Mouse (Mus musculus): ENCODE measurements around the gene Tmem208. TPM values are rescaled to one million over a fixed set of nuclear protein-coding genes. Genes with fewer than 3 reads are reported as not detected.

The Tmem208 gene
- total and polyA plus RNA-seq, 3 experiments, result 94.5 to 149 TPM; not detected in 1

DNA sequence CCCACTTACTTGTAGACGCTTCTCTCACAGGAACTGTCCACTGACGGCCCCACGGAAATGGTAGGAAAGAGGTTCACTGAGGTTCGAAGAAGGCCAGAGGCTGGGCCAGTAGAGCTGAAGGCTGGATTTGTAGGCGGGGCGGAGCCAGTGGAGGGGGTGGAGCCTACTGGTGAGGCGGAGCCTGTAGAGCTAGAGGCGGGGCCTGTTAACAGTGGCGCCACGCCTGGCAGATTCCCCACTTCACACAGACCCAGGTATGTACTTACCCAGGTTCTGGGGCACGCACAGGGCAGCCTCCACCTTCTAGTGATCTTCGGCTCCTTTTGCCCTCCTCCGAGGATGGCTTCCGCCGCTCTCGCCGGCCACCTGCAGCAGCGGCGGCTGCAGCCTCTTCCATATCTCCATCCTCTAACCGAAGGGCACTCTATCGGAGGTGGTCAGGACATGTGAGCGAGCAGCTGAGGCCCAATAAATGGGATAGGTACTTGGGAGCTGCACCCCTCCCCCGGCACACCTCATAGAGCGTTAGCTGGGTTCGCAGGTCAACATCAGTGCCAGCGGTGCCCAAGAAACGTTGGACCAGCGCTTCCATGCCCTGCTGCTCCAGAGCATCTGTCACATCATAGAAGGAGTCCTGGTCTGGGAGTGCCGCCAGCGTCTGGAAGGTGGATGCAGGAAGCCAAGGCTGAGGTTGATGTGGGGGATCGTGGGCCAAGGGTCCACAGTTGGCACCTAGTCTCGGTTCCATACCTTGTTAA lies 10.4 kb downstream of the Tmem208 start:
- no peak overlapping the region for H3K4me3 ChIP-seq (ENCODE audit: control insufficient read depth in 1 of 2, insufficient read depth in 1 of 2, low read depth in 2 of 2, low read length in 2 of 2)
- H3K4me1 ChIP-seq (ENCODE audit: control insufficient read depth in 1 of 2, insufficient read depth in 2 of 2, low read length in 2 of 2), result peaks cover 15 to 35% of the 10 kb centered on the region in 2 experiments; a peak in 3 of 4 replicates
- no peak overlapping the region for H3K27ac ChIP-seq (ENCODE audit: control insufficient read depth, low read depth, low read length)
- peak; percentile 12 for DNase-seq (ENCODE audit: low read depth, low spot score)
- H3K9me3 ChIP-seq (replicated peaks; ENCODE audit: insufficient read depth, low read length), result no peaks in the 10 kb centered on the region
- no peaks in the 10 kb centered on the region for H3K27me3 ChIP-seq (ENCODE audit: control insufficient read depth in 1 of 2, insufficient read depth in 2 of 2, low read length in 2 of 2)
- H3K9ac ChIP-seq (ENCODE audit: control insufficient read depth, low read depth, low read length, poor library complexity, severe bottlenecking), result no peak overlapping the region
- H3K36me3 ChIP-seq (ENCODE audit: control insufficient read depth in 1 of 2, insufficient read depth in 2 of 2, low read length in 2 of 2), result peaks cover 0 to 27% of the 10 kb centered on the region in 2 experiments; a peak in 2 of 4 replicates
- TF ChIP-seq ZMIZ1 (IDR thresholded peaks at IDR 0.05; ENCODE audit: low read depth, low read length) (no peak), POLR2AphosphoS2 (IDR thresholded peaks at IDR 0.05; ENCODE audit: low read length) (peak; percentile 16; the same call in 1 of the 2 replicates), ELF1 (IDR thresholded peaks at IDR 0.05; ENCODE audit: low read depth, low read length) (no peak), MAX (IDR thresholded peaks at IDR 0.05; ENCODE audit: low read length) (no peak), HCFC1 (IDR thresholded peaks at IDR 0.05; ENCODE audit: low read depth, low read length) (no peak)
- no peaks in the 10 kb centered on the region for H3K79me2 ChIP-seq (ENCODE audit: control insufficient read depth, insufficient read depth, low read length, poor library complexity)

DNA sequence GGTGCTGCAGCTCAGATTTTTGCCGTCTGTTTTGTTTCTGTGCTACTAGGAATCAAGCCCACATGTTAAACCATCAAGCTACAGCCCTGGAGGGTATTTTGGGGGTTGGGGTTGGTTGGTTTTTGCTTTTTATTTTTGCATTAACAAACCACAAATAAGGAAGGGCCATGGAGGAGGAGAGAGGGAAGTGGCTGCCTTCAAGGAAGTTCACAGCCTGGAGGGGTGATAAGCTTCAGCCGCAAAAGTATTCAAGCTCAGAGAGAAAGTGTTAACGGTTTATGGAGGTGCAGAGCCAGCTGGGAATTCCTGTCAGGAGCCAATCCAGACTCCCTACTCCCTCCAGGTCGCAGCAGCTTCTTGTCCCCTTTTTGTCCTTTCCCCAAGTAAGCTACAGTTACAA lies 12.8 kb downstream of the Tmem208 start:
- peak; percentile 82 for DNase-seq (ENCODE audit: low read depth, low spot score)
- Histone ChIP-seq H3K27me3 (ENCODE audit: control insufficient read depth in 1 of 2, insufficient read depth in 2 of 2, low read length in 2 of 2) (no peaks in the 10 kb centered on the region), H3K27ac (ENCODE audit: control insufficient read depth, low read depth, low read length) (peak overlapping the region; percentile 84), H3K36me3 (ENCODE audit: control insufficient read depth in 1 of 2, insufficient read depth in 2 of 2, low read length in 2 of 2) (peaks cover 0 to 38% of the 10 kb centered on the region in 2 experiments; a peak in 2 of 4 replicates), H3K4me1 (ENCODE audit: control insufficient read depth in 1 of 2, insufficient read depth in 2 of 2, low read length in 2 of 2) (peaks cover 17 to 49% of the 10 kb centered on the region in 2 experiments), H3K79me2 (ENCODE audit: control insufficient read depth, insufficient read depth, low read length, poor library complexity) (no peaks in the 10 kb centered on the region), H3K4me3 (ENCODE audit: control insufficient read depth in 1 of 2, insufficient read depth in 1 of 2, low read depth in 2 of 2, low read length in 2 of 2) (peak overlapping the region; percentile 15 to 28), H3K9me3 (replicated peaks; ENCODE audit: insufficient read depth, low read length) (no peaks in the 10 kb centered on the region), H3K9ac (ENCODE audit: control insufficient read depth, low read depth, low read length, poor library complexity, severe bottlenecking) (peak overlapping the region; percentile 52)
- TF ChIP-seq GATA1 (IDR thresholded peaks at IDR 0.05; ENCODE audit: low read depth, low read length) (peak; percentile 83), NRF1 (IDR thresholded peaks at IDR 0.05; ENCODE audit: insufficient read depth, low read depth, low read length, poor library complexity, severe bottlenecking) (no peak), E2F4 (IDR thresholded peaks at IDR 0.05; ENCODE audit: borderline replicate concordance, low read depth, low read length) (no peak), POLR2AphosphoS2 (IDR thresholded peaks at IDR 0.05; ENCODE audit: low read length) (no peak), ZNF384 (IDR thresholded peaks at IDR 0.05; ENCODE audit: low read depth, low read length) (no peak), CHD1 (IDR thresholded peaks at IDR 0.05; ENCODE audit: low read depth, low read length) (no peak), KAT2A (conservative IDR thresholded peaks at IDR 0.05; ENCODE audit: low read depth, low read length) (no peak), SIN3A (IDR thresholded peaks at IDR 0.05; ENCODE audit: low read length) (no peak; the same call in none of the 2 replicates), MYB (IDR thresholded peaks at IDR 0.05; ENCODE audit: low read depth, low read length) (peak; percentile 78), USF2 (IDR thresholded peaks at IDR 0.05; ENCODE audit: borderline replicate concordance in 1 of 2, insufficient read depth in 1 of 2, low read depth in 1 of 2, low read length in 2 of 2) (no peak), HCFC1 (IDR thresholded peaks at IDR 0.05; ENCODE audit: low read depth, low read length) (peak; percentile 55; the same call in 1 of the 2 replicates), TCF12 (IDR thresholded peaks at IDR 0.05; ENCODE audit: low read depth, low read length) (peak; percentile 65; the same call in 1 of the 2 replicates), MAFK (IDR thresholded peaks at IDR 0.05; ENCODE audit: borderline replicate concordance, low read depth, low read length) (0 out of 2 replicates have a peak, but pooled peaks have one; percentile 38), RAD21 (IDR thresholded peaks at IDR 0.05; ENCODE audit: low read depth, low read length) (no peak), NELFE (IDR thresholded peaks at IDR 0.05; ENCODE audit: low read depth, low read length) (no peak), MAZ (IDR thresholded peaks at IDR 0.05; ENCODE audit: low read depth, low read length) (no peak; the same call in 1 of the 2 replicates), ETS1 (IDR thresholded peaks at IDR 0.05; ENCODE audit: low read depth, low read length) (peak; percentile 84), JUND (IDR thresholded peaks at IDR 0.05; ENCODE audit: low read depth, low read length) (no peak), ELF1 (IDR thresholded peaks at IDR 0.05; ENCODE audit: low read depth, low read length) (peak; percentile 80), MXI1 (IDR thresholded peaks at IDR 0.05; ENCODE audit: low read depth, low read length) (peak; percentile 68), CTCF (IDR thresholded peaks at IDR 0.05 in 2 of 3, conservative IDR thresholded peaks at IDR 0.05 in 1 of 3; ENCODE audit: control insufficient read depth in 1 of 3, insufficient read depth in 1 of 3, low read depth in 2 of 3, low read length in 3 of 3, poor library complexity in 1 of 3, severe bottlenecking in 1 of 3) (no peak), CHD2 (IDR thresholded peaks at IDR 0.05; ENCODE audit: low read length) (peak; percentile 54), UBTF (IDR thresholded peaks at IDR 0.05; ENCODE audit: borderline replicate concordance, insufficient read depth, low read depth, low read length) (no peak), RCOR1 (IDR thresholded peaks at IDR 0.05; ENCODE audit: low read depth, low read length) (peak; percentile 89), EP300 (IDR thresholded peaks at IDR 0.05; ENCODE audit: low read depth in 1 of 2, low read length in 2 of 2) (peak; percentile 83 to 85), MEF2A (IDR thresholded peaks at IDR 0.05; ENCODE audit: extremely low read depth, insufficient replicate concordance, low read depth, low read length, poor library complexity, severe bottlenecking) (no peak), GABPA (IDR thresholded peaks at IDR 0.05; ENCODE audit: low read depth, low read length) (no peak)
